Mouse (Mus musculus) liver, postnatal 0 days (tissue): Measurements from ENCODE around the gene St7. TPM values are rescaled to one million over a fixed set of nuclear protein-coding genes. Genes with fewer than 3 reads are reported as not detected.

Source experiments
- ATAC-seq: fragments of 200-750 bp; cut with Nextera tagmentation; 2 replicates; pipeline ENCODE4 v1.8.0; 2017; ENCODE audit warnings: mild to moderate bottlenecking, moderate library complexity
- DNase-seq: peaks from one replicate; pipeline ENCODE4 v3.0.0-alpha.2; 2016
- H3K27ac ChIP-seq: fragments of 300-500 bp; sonication (generic); 2 replicates; pipeline ENCODE4 v1.5.1; 2014; ENCODE audit warnings: antibody characterized with exemption, moderate library complexity, mild to moderate bottlenecking, low read depth
- H3K27me3 ChIP-seq: fragments of 300-500 bp; sonication (generic); 2 replicates; pipeline ENCODE4 v1.6.1; 2014; ENCODE audit warnings: low read length, control low read depth, mixed read lengths; ENCODE audit not compliant: insufficient read depth
- H3K36me3 ChIP-seq: fragments of 300-500 bp; sonication (generic); replicated peaks from 2 replicates; pipeline ENCODE4 v1.6.1; 2014; ENCODE audit warnings: mild to moderate bottlenecking, control low read depth, low read length, moderate library complexity, mixed read lengths; ENCODE audit not compliant: insufficient read depth
- H3K4me1 ChIP-seq: fragments of 300-500 bp; sonication (generic); 2 replicates; pipeline ENCODE4 v1.6.1; 2014; ENCODE audit warnings: antibody characterized with exemption, mild to moderate bottlenecking, control low read depth; ENCODE audit not compliant: insufficient read depth
- H3K4me2 ChIP-seq: fragments of 300-500 bp; sonication (generic); 2 replicates; pipeline ENCODE4 v1.6.1; 2014; ENCODE audit warnings: low read depth, mild to moderate bottlenecking, low read length, moderate library complexity, mixed read lengths
- H3K4me3 ChIP-seq: fragments of 300-500 bp; sonication (generic); 2 replicates; pipeline ENCODE4 v1.5.1; 2014; ENCODE audit warnings: low read depth, low read length
- H3K9ac ChIP-seq: fragments of 300-500 bp; sonication (generic); replicated peaks from 2 replicates; pipeline ENCODE4 v1.6.1; 2014; ENCODE audit warnings: mild to moderate bottlenecking, moderate library complexity
- H3K9me3 ChIP-seq: fragments of 300-500 bp; sonication (generic); 2 replicates; pipeline ENCODE4 v1.6.1; 2016; ENCODE audit warnings: mild to moderate bottlenecking, control low read depth, low read length, mixed read lengths
- CTCF ChIP-seq: sonication (generic); IDR thresholded peaks from 2 replicates; pipeline ENCODE4 v1.5.1; 2016; ENCODE audit warnings: antibody characterized with exemption, low read depth
- EP300 ChIP-seq: IDR thresholded peaks from 2 replicates; pipeline ENCODE4 v1.6.1; 2016; ENCODE audit warnings: antibody characterized with exemption, low read depth, mild to moderate bottlenecking
- WGBS: fragments of 180-500 bp; shearing (Covaris S2); extraction: QIAGEN DNeasy Blood & Tissue Kit; methylation state at CpG from one replicate; pipeline ENCODE4 v1.1.7; 2014; ENCODE audit not compliant: insufficient replicate concordance; 5-methylcytosine and 5-hydroxymethylcytosine counted together
- polyA plus RNA-seq: library from polyadenylated mRNA; unstranded; fragments of >200 nt; fragmentation: Nextera tagmentation; extraction: Ambion mirVana; gene quantifications from 2 replicates; pipeline ENCODE4 v1.2.1, GENCODE M21; 2015

The St7 gene
- polyA plus RNA-seq = 11.0 and 11.9 TPM in 2 replicates

DNA sequence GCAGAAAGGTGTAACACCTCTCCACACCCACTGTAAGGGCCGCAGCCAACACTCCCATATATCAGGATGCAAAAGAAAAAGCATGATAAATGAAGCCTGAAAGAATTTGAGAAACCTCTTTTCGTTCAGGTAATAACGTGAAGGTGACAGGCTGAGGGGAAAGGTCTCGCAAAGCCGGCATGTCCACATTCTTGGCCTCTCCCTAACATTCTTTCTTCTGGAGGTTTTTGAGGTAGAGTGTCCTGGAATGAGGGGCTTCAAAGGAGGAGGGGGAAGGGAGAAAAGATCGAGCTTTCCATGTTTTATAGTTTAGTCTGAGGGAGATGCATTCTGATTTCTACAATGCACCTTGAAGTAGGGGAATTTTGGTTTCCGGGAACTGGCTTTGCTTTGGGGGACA is at the start of gene St7:
St7 (plus strand) TSS at position 287 of the 400 bp plus-strand sequence.
- Histone ChIP-seq H3K9ac (peak within 1 kb of the TSS; percentile 96), H3K9me3 (no peaks in the 10 kb centered on the region), H3K27me3 (no peaks in the 10 kb centered on the region), H3K36me3 (no peaks in the 10 kb centered on the region), H3K4me1 (peaks cover 30% of the 10 kb centered on the region), H3K4me2 (peak within 1 kb of the TSS; percentile 77), H3K27ac (peak within 1 kb of the TSS; percentile 97), H3K4me3 (peak within 1 kb of the TSS; percentile 92)
- DNase-seq = no peak
- 82% methylated on average over 7 of the region's 7 CpGs for WGBS
- no peak for TF ChIP-seq EP300
- ATAC-seq = no peak

- H3K9ac ChIP-seq = no peak overlapping the region
These were observed 46.6 kb upstream of the St7 start for GRCm38 (mm10) chr6:17646107-17646506.

GRCm38 (mm10) chr6:17652132-17652531 is 40.6 kb upstream of the St7 start:
- ATAC-seq (peak; percentile 49; the same call in 1 of the 2 replicates), DNase-seq (no peak)
- Histone ChIP-seq H3K9ac (no peak overlapping the region), H3K4me2 (no peak overlapping the region), H3K27me3 (no peaks in the 10 kb centered on the region), H3K4me1 (0 out of 2 replicates have a peak, but pooled peaks cover 6% of the 10 kb centered on the region), H3K4me3 (no peak overlapping the region), H3K27ac (no peak overlapping the region), H3K9me3 (no peaks in the 10 kb centered on the region), H3K36me3 (peaks cover 52% of the 10 kb centered on the region)
- TF ChIP-seq EP300 (no peak), CTCF (no peak)
- WGBS = 46% methylated on average over 2 of the region's 2 CpGs

More at GRCm38 (mm10) chr6:17646107-17646506, 46.6 kb upstream of the St7 start:
- Histone ChIP-seq H3K4me2 (no peak overlapping the region), H3K27me3 (no peaks in the 10 kb centered on the region), H3K4me3 (no peak overlapping the region), H3K4me1 (peaks cover 9% of the 10 kb centered on the region), H3K27ac (0 out of 2 replicates have a peak overlapping the region, but pooled peaks have one; percentile 11), H3K36me3 (peaks cover 21% of the 10 kb centered on the region), H3K9me3 (no peaks in the 10 kb centered on the region)
- ATAC-seq (no peak), DNase-seq (no peak)
- 30% methylated on average over 3 of the region's 3 CpGs for WGBS
- no peak for TF ChIP-seq CTCF
- TF ChIP-seq EP300 = no peak

- Histone ChIP-seq H3K27me3 (no peaks in the 10 kb centered on the region), H3K4me3 (no peak overlapping the region), H3K27ac (no peak overlapping the region), H3K9ac (no peak overlapping the region), H3K4me2 (no peak overlapping the region), H3K9me3 (no peaks in the 10 kb centered on the region), H3K4me1 (0 out of 2 replicates have a peak, but pooled peaks cover 6% of the 10 kb centered on the region), H3K36me3 (peaks cover 50% of the 10 kb centered on the region)
- 42% methylated on average over 2 of the region's 2 CpGs for WGBS
- no peak for DNase-seq
- ATAC-seq = no peak
- no peak for TF ChIP-seq EP300
- TF ChIP-seq CTCF = no peak
These were observed 37.7 kb upstream of the St7 start for GRCm38 (mm10) chr6:17655080-17655479.

DNA sequence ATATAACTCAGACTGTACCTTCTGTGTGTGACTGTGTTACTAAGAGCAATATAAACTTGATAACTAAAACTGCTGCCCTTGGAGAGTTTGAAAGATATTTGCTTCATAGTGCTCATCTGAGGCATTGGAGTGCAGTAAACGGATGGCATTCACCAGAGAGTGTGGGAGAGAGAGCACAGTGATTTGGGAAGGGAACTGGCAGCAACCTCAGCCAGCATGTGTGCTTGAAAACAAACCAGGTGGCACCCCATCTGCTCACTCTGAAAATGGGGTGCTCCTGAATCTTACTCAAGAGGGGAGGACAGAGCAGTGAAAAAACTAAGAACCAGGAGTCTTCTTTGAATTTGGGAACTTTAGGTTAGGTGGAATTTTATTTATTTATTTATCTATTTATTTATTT is 35.4 kb upstream of the St7 start:
- Histone ChIP-seq H3K27ac (no peak overlapping the region), H3K4me3 (no peak overlapping the region), H3K9ac (no peak overlapping the region), H3K4me1 (0 out of 2 replicates have a peak, but pooled peaks cover 2% of the 10 kb centered on the region), H3K36me3 (peaks cover 55% of the 10 kb centered on the region), H3K9me3 (no peaks in the 10 kb centered on the region), H3K4me2 (no peak overlapping the region), H3K27me3 (no peaks in the 10 kb centered on the region)
- no peak for TF ChIP-seq CTCF
- no peak for TF ChIP-seq EP300
- no peak for DNase-seq
- no peak for ATAC-seq
- WGBS = 84% methylated on average over 1 of the region's 1 CpGs

- Histone ChIP-seq H3K9me3 (no peaks in the 10 kb centered on the region), H3K4me3 (no peak overlapping the region), H3K4me1 (no peaks in the 10 kb centered on the region), H3K9ac (no peak overlapping the region), H3K36me3 (peaks cover 68% of the 10 kb centered on the region), H3K4me2 (no peak overlapping the region), H3K27ac (no peak overlapping the region), H3K27me3 (no peaks in the 10 kb centered on the region)
- DNase-seq (no peak), ATAC-seq (no peak)
- WGBS = 83% methylated on average over 7 of the region's 7 CpGs
- no peak for TF ChIP-seq CTCF
These were observed 27.4 kb upstream of the St7 start for GRCm38 (mm10) chr6:17665348-17665747.

DNA sequence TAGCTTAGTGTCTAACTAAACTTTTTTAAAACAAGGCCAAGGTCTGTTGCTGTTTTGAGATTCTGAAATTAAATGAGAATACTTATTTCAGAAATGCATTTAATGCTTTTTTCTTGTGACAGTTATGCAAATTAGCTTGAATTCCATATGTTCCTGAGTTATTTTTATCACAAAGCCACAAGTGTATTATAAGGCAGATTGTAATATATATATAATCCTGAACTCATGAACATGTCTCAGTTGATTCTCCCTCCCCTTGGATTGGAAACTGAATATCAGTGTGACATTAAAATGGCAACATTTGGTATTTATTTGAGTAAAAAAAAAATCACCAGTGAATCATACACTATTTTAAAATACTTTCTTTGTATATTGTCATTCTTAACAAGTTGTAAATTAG is 26.7 kb upstream of the St7 start:
- H3K27ac ChIP-seq = no peak overlapping the region
- H3K4me3 ChIP-seq = no peak overlapping the region
- ATAC-seq = no peak
- H3K9me3 ChIP-seq = no peaks in the 10 kb centered on the region
- H3K36me3 ChIP-seq = peaks cover 64% of the 10 kb centered on the region
- H3K4me1 ChIP-seq = no peaks in the 10 kb centered on the region
- no peaks in the 10 kb centered on the region for H3K27me3 ChIP-seq
- no peak overlapping the region for H3K4me2 ChIP-seq
- no peak for TF ChIP-seq CTCF
- no peak for TF ChIP-seq EP300
- DNase-seq = no peak
- no peak overlapping the region for H3K9ac ChIP-seq
